Mouse (Mus musculus): ENCODE data around the gene Lix1l.
"Not testable (repeated sequence)": the region's sequence is repeated elsewhere in the genome, so short reads cannot be mapped to it uniquely, and the experiment has no call there.

DNA sequence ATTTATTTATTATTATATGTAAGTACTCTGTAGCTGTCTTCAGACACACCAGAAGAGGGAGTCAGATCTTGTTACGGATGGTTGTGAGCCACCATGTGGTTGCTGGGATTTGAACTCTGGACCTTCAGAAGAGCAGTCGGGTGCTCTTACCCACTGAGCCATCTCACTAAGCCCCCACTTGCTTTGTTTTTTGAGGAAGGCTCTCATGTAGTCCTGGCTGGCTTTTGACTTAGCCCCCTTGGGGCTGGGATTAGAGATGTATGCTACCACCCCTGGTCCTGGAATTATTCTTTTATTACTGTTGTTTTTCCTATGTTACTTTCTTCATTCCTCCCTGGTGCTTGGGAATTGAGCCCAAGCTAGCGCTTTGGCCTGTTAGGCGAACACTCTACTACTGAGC, 5.1 kb downstream of the Lix1l start:
- TF ChIP-seq CTCF (IDR thresholded peaks at IDR 0.05; ENCODE audit: low read depth, low read length); POLR2A (IDR thresholded peaks at IDR 0.05; ENCODE audit: extremely low read depth, insufficient read depth, low read length): not testable (repeated sequence)

Measured in liver, adult 2 months (tissue).